Mouse (Mus musculus) embryonic facial prominence, embryonic 12.5 days (tissue): ENCODE data around the gene Irx2. TPM values are rescaled to one million over a fixed set of nuclear protein-coding genes. Genes with fewer than 3 reads are reported as not detected.

Experiments
- ATAC-seq: fragments of 200-750 bp; cut with Nextera tagmentation; 2 replicates; pipeline ENCODE4 v1.8.0; 2017; ENCODE audit not compliant: insufficient number of reproducible peaks, insufficient read depth, low FRiP score, low TSS enrichment
- H3K27ac ChIP-seq: fragments of 300-500 bp; sonication (generic); 2 replicates; pipeline ENCODE4 v1.5.1; 2016; ENCODE audit warnings: mild to moderate bottlenecking
- H3K27me3 ChIP-seq: fragments of 300-500 bp; sonication (generic); 2 replicates; pipeline ENCODE4 v1.6.1; 2016; ENCODE audit warnings: mild to moderate bottlenecking, moderate library complexity
- H3K36me3 ChIP-seq: fragments of 300-500 bp; sonication (generic); 2 replicates; pipeline ENCODE4 v1.6.1; 2016; ENCODE audit warnings: mild to moderate bottlenecking
- H3K4me1 ChIP-seq: fragments of 300-500 bp; sonication (generic); 2 replicates; pipeline ENCODE4 v1.6.1; 2016
- H3K4me2 ChIP-seq: fragments of 300-500 bp; sonication (generic); replicated peaks from 2 replicates; pipeline ENCODE4 v1.6.1; 2016; ENCODE audit warnings: mild to moderate bottlenecking, moderate library complexity
- H3K4me3 ChIP-seq: fragments of 300-500 bp; sonication (generic); 2 replicates; pipeline ENCODE4 v1.5.1; 2016; ENCODE audit warnings: mild to moderate bottlenecking
- H3K9ac ChIP-seq: fragments of 300-500 bp; sonication (generic); 2 replicates; pipeline ENCODE4 v1.6.1; 2016; ENCODE audit warnings: mild to moderate bottlenecking, moderate library complexity
- H3K9me3 ChIP-seq: fragments of 300-500 bp; sonication (generic); 2 replicates; pipeline ENCODE4 v1.6.1; 2016; ENCODE audit warnings: mild to moderate bottlenecking, moderate library complexity
- WGBS: fragments of 180-500 bp; shearing (Covaris S2); methylation state at CpG from one replicate; pipeline ENCODE4 v1.1.7; 2016; 5-methylcytosine and 5-hydroxymethylcytosine counted together
- polyA plus RNA-seq: library from polyadenylated mRNA; unstranded; fragments of >200 nt; fragmentation: Nextera tagmentation; extraction: Ambion mirVana; gene quantifications from 2 replicates; pipeline ENCODE4 v1.2.1, GENCODE M21; 2016

Gene Irx2
- 10.0 and 14.1 TPM in 2 replicates for polyA plus RNA-seq

GRCm38 (mm10) chr13:72628462-72628916, at the start of gene Irx2:
Gene Irx2, plus strand, starts transcription at chr13:72628820.
- H3K9me3 ChIP-seq = no peaks in the 10 kb centered on the region
- peak within 1 kb of the TSS; percentile 97 for H3K4me2 ChIP-seq
- peak within 1 kb of the TSS; percentile 59 for H3K9ac ChIP-seq
- WGBS = under 1% methylated on average over 28 of the region's 45 CpGs
- peak within 1 kb of the TSS; percentile 56 for H3K4me3 ChIP-seq
- peaks cover 14% of the 10 kb centered on the region; the same call in 1 of the 2 replicates for H3K4me1 ChIP-seq
- H3K36me3 ChIP-seq = no peaks in the 10 kb centered on the region
- 0 out of 2 replicates have a peak within 1 kb of the TSS, but pooled peaks have one; percentile 54 for H3K27ac ChIP-seq
- peaks cover 80% of the 10 kb centered on the region for H3K27me3 ChIP-seq
- peak; percentile 91 for ATAC-seq

- Histone ChIP-seq H3K9me3 (no peaks in the 10 kb centered on the region), H3K36me3 (no peaks in the 10 kb centered on the region), H3K27ac (no peak overlapping the region), H3K4me1 (no peaks in the 10 kb centered on the region), H3K9ac (no peak overlapping the region), H3K4me3 (no peak overlapping the region), H3K27me3 (no peaks in the 10 kb centered on the region), H3K4me2 (no peak overlapping the region)
- ATAC-seq = no peak
- WGBS = 97% methylated on average over 2 of the region's 2 CpGs
Measured at GRCm38 (mm10) chr13:72581276-72581675, 47.3 kb upstream of the Irx2 start.

GRCm38 (mm10) chr13:72592526-72592925, 36.1 kb upstream of the Irx2 start:
- Histone ChIP-seq H3K36me3 (no peaks in the 10 kb centered on the region), H3K4me1 (no peaks in the 10 kb centered on the region), H3K27ac (no peak overlapping the region), H3K4me3 (no peak overlapping the region), H3K9me3 (no peaks in the 10 kb centered on the region), H3K27me3 (no peaks in the 10 kb centered on the region), H3K4me2 (no peak overlapping the region), H3K9ac (no peak overlapping the region)
- ATAC-seq = no peak
- 48% methylated on average over 4 of the region's 4 CpGs for WGBS

GRCm38 (mm10) chr13:72593310-72593709, 35.3 kb upstream of the Irx2 start:
- no peak overlapping the region for H3K4me3 ChIP-seq
- no peaks in the 10 kb centered on the region for H3K27me3 ChIP-seq
- H3K9me3 ChIP-seq = no peaks in the 10 kb centered on the region
- no peak overlapping the region for H3K27ac ChIP-seq
- no peak for ATAC-seq
- 79% methylated on average over 6 of the region's 6 CpGs for WGBS
- H3K4me2 ChIP-seq = no peak overlapping the region
- H3K4me1 ChIP-seq = no peaks in the 10 kb centered on the region
- H3K9ac ChIP-seq = no peak overlapping the region
- H3K36me3 ChIP-seq = no peaks in the 10 kb centered on the region

GRCm38 (mm10) chr13:72593710-72594111, 34.9 kb upstream of the Irx2 start:
- ATAC-seq = no peak
- 69% methylated on average over 4 of the region's 4 CpGs for WGBS

GRCm38 (mm10) chr13:72599254-72599653, 29.4 kb upstream of the Irx2 start:
- H3K36me3 ChIP-seq = no peaks in the 10 kb centered on the region
- H3K9ac ChIP-seq = no peak overlapping the region
- no peaks in the 10 kb centered on the region for H3K9me3 ChIP-seq
- H3K4me2 ChIP-seq = no peak overlapping the region
- no peak overlapping the region for H3K27ac ChIP-seq
- no peaks in the 10 kb centered on the region for H3K4me1 ChIP-seq
- no peak for ATAC-seq
- no peak overlapping the region for H3K4me3 ChIP-seq
- 95% methylated on average over 3 of the region's 3 CpGs for WGBS
- no peaks in the 10 kb centered on the region for H3K27me3 ChIP-seq

More at GRCm38 (mm10) chr13:72593710-72594111, 34.9 kb upstream of the Irx2 start:
- no peaks in the 10 kb centered on the region for H3K36me3 ChIP-seq
- no peaks in the 10 kb centered on the region for H3K4me1 ChIP-seq
- H3K27ac ChIP-seq = no peak overlapping the region
- no peak overlapping the region for H3K4me2 ChIP-seq
- no peaks in the 10 kb centered on the region for H3K9me3 ChIP-seq
- H3K27me3 ChIP-seq = no peaks in the 10 kb centered on the region
- no peak overlapping the region for H3K9ac ChIP-seq
- H3K4me3 ChIP-seq = no peak overlapping the region

GRCm38 (mm10) chr13:72608706-72609105, 19.9 kb upstream of the Irx2 start:
- no peaks in the 10 kb centered on the region for H3K4me1 ChIP-seq
- no peaks in the 10 kb centered on the region for H3K9me3 ChIP-seq
- H3K4me3 ChIP-seq = no peak overlapping the region
- WGBS = 61% methylated on average over 16 of the region's 16 CpGs
- no peak for ATAC-seq
- H3K27me3 ChIP-seq = no peaks in the 10 kb centered on the region
- no peaks in the 10 kb centered on the region for H3K36me3 ChIP-seq
- H3K9ac ChIP-seq = no peak overlapping the region
- H3K4me2 ChIP-seq = no peak overlapping the region
- no peak overlapping the region for H3K27ac ChIP-seq

- no peaks in the 10 kb centered on the region for H3K27me3 ChIP-seq
- no peaks in the 10 kb centered on the region for H3K36me3 ChIP-seq
- 63% methylated on average over 2 of the region's 2 CpGs for WGBS
- no peaks in the 10 kb centered on the region for H3K4me1 ChIP-seq
- ATAC-seq = no peak
- H3K4me2 ChIP-seq = no peak overlapping the region
- H3K9me3 ChIP-seq = no peaks in the 10 kb centered on the region
- H3K27ac ChIP-seq = no peak overlapping the region
- H3K9ac ChIP-seq = no peak overlapping the region
- no peak overlapping the region for H3K4me3 ChIP-seq
Measured at GRCm38 (mm10) chr13:72610277-72610676, 18.3 kb upstream of the Irx2 start.

GRCm38 (mm10) chr13:72623926-72624846, 4.4 kb upstream of the Irx2 start:
- H3K9me3 ChIP-seq = no peaks in the 10 kb centered on the region
- H3K27ac ChIP-seq = no peak overlapping the region
- H3K4me1 ChIP-seq = peaks cover 5% of the 10 kb centered on the region; the same call in 1 of the 2 replicates
- WGBS = 1% methylated on average over 46 of the region's 46 CpGs
- H3K9ac ChIP-seq = peak overlapping the region; percentile 10; the same call in 1 of the 2 replicates
- H3K4me2 ChIP-seq = peak overlapping the region; percentile 44
- peaks cover 74% of the 10 kb centered on the region for H3K27me3 ChIP-seq
- H3K4me3 ChIP-seq = peak overlapping the region; percentile 27
- no peak for ATAC-seq
- no peaks in the 10 kb centered on the region for H3K36me3 ChIP-seq

- H3K4me2 ChIP-seq = peak overlapping the region; percentile 44
- no peak overlapping the region for H3K9ac ChIP-seq
- H3K4me1 ChIP-seq = peaks cover 5% of the 10 kb centered on the region; the same call in 1 of the 2 replicates
- 5% methylated on average over 6 of the region's 6 CpGs for WGBS
- ATAC-seq = no peak
- no peaks in the 10 kb centered on the region for H3K36me3 ChIP-seq
- peaks cover 74% of the 10 kb centered on the region for H3K27me3 ChIP-seq
- no peak overlapping the region for H3K27ac ChIP-seq
- no peak overlapping the region for H3K4me3 ChIP-seq
- H3K9me3 ChIP-seq = no peaks in the 10 kb centered on the region
Measured at GRCm38 (mm10) chr13:72624847-72625170, 3.8 kb upstream of the Irx2 start.

GRCm38 (mm10) chr13:72625236-72625950, 3.2 kb upstream of the Irx2 start:
- 6% methylated on average over 28 of the region's 28 CpGs for WGBS
- H3K27me3 ChIP-seq = peaks cover 75% of the 10 kb centered on the region
- H3K36me3 ChIP-seq = no peaks in the 10 kb centered on the region
- no peaks in the 10 kb centered on the region for H3K9me3 ChIP-seq
- no peak for ATAC-seq
- no peak overlapping the region for H3K9ac ChIP-seq
- H3K4me3 ChIP-seq = no peak overlapping the region
- H3K27ac ChIP-seq = no peak overlapping the region
- H3K4me2 ChIP-seq = 0 out of 2 replicates have a peak overlapping the region, but pooled peaks have one; percentile 9
- H3K4me1 ChIP-seq = peaks cover 5% of the 10 kb centered on the region; the same call in 1 of the 2 replicates
